Mouse (Mus musculus) C3H10T1/2 (cell line): ENCODE results near the gene Bag6. TPM values are rescaled to one million over a fixed set of nuclear protein-coding genes. Genes with fewer than 3 reads are reported as not detected.

ENCODE experiments used
- polyA plus RNA-seq, 2 experiments: library from polyadenylated mRNA; unstranded; fragments of >200 nt; fragmentation: generic; extraction: Trizol; gene quantifications; one replicate each; pipeline ENCODE4 v1.2.1; 2012; ENCODE audit warnings: missing spikeins in 2 of 2

Gene Bag6
- 100 to 1,000 TPM; 261 to 413 TPM for polyA plus RNA-seq

GRCm38 (mm10) chr17:35134801-35135590 lies at the start of gene Bag6:
Bag6 (plus strand) TSS chr17:35135178.

GRCm38 (mm10) chr17:35085208-35085865 lies 49.6 kb upstream of the Bag6 start, which contains the start of gene Ly6g6f:
Ly6g6f (minus strand) TSS chr17:35085610.

GRCm38 (mm10) chr17:35088825-35089644 lies 45.9 kb upstream of the Bag6 start, which contains the start of gene Abhd16a:
Abhd16a (plus strand) TSS chr17:35089263.

GRCm38 (mm10) chr17:35108097-35108496 lies 26.9 kb upstream of the Bag6 start, which contains the start of gene Ly6g5c:
Ly6g5c (plus strand) TSS chr17:35108279.

DNA sequence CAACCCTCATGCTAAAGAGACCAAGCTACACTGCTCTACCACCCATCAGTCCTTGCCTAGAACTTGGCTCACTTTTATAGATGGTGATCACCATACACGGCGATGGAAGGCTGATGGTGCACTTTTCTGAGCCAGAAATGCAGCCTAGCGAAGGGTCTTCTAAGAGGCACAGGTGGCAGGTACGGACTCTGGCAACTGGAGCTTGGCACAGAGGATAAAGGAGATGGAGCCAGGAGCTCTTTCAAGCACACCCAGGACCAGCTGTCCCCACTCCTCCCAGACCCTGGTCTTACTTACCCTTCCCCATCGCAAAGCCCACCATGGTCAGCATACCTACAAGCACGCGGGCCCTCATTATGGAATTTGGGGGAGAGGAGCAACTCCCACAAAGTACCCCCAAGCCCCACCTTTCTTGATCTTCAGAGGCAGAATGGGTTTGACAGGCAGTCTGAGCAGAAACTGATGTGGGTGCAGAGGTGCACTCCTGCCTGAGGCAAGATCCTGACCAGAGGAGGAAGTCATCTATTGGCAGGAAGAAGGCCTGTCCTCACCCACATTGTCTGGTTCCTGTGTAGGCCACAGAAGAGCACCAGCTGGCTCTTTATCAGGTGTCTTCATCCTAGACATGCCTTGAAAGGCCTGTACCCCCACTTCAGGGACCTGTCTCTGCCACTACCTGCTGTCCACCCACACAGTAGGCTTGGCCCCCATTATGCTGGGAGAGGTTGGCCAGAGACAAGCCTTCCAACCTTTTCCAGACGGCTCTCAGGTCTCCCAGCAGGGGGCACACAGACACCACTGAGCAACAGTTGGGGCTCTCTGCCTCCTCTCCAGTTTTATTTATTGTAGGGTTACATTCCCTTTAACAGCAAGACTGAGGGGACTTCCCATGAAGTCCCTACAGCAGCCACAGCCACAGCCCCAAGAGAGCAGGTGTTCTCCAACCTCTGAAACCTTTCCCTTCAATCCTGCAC lies 19.6 kb upstream of the Bag6 start, which contains the start of gene Ly6g5b:
Ly6g5b (minus strand) TSS at position 383 of the 974 bp plus-strand sequence.

DNA sequence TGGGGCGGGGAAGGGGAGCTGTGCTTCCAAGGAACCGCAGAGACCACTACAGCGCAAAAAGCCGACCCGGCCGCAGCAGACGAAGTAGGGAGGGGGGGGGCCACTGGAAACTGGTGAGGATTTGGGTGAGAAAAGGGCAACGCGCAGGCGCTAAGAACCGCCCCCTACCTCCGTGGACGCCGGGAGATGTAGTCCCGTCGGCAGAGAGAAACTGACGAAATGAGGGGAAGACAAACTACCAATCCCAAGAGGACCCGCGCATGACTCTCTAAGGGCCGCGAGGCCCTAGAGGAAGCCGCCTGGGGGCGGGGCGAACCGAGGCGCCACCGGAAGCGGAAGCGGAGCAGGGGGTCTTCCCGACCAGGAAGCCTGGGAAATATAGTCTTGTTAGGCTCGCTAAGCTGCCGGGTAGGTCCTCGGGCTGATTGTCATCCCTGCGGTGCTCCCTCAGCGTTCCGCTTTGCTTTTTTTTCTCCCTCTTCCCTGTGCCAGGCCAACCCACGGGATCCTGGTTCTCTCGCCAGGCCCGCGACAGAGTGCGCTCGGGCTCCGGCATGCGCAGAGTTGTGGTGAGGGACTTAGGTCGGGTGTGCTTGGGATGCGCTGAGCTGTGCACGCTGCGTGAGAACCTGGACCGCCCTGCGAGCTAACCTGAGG lies 13.7 kb upstream of the Bag6 start, which contains the start of gene Gpank1:
Gpank1 (plus strand) TSS at position 313 of the 657 bp plus-strand sequence.

DNA sequence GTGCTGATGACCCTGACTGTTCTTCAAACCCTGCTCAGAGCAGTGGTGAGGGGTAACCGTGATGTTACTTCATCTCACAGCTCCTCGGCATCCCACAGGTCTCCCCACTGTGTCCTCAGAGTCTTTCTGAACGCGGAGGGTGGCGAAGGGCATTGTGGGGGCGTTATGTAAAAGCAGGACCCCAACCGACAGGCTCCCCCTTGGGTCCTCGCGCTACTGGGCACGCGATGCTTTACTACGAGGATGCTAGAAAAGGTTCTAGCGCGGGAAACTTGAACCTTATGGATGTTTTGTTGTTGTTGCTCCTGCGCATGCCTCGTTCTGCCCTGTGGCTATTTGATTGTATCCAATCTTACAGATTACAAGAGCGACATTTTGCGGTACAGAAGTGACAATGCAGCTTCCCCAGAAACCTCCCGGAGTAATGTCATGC lies 13.1 kb upstream of the Bag6 start, which contains the start of gene Csnk2b:
Csnk2b (minus strand) TSS at position 183 of the 433 bp plus-strand sequence.

GRCm38 (mm10) chr17:35126206-35126611 lies 8.8 kb upstream of the Bag6 start, which contains the start of gene D17H6S53E:
D17H6S53E (plus strand) TSS chr17:35126373.

GRCm38 (mm10) chr17:35131500-35132173 lies 3.3 kb upstream of the Bag6 start, which contains the start of gene Apom:
Apom (minus strand) TSS chr17:35132050.

GRCm38 (mm10) chr17:35164568-35165450 lies 29.8 kb downstream of the Bag6 start, which contains the start of gene Prrc2a:
Prrc2a (minus strand) TSS chr17:35164897.

DNA sequence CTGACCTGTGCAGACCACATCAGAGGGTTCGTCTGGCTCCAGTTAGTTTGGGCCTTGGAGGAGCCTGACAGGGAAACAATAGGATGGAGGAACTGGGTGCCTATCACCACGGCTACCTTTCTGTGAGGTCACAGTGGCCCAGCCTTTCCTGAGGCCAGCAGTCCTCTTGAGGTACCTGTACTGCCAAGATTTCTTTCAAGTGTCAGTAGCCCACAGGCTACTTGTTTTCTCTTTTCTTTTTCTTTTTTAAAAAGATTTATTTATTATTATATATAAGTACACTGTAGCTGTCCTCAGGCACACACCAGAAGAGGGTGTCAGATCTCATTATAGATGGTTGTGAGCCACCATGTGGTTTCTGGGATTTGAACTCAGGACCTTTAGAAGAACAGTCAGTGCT lies 41.0 kb downstream of the Bag6 start, which contains the start of gene Aif1:
Aif1 (minus strand) TSS at position 101 of the 400 bp plus-strand sequence.

GRCm38 (mm10) chr17:35187959-35188610 lies 53.1 kb downstream of the Bag6 start, which contains the start of gene Lst1:
Lst1 (minus strand) TSS chr17:35188439.

GRCm38 (mm10) chr17:35193881-35194843 lies 59.2 kb downstream of the Bag6 start, which contains the start of gene Ltb:
Ltb (plus strand) TSS chr17:35194439.

